In the genomic region with DNA sequence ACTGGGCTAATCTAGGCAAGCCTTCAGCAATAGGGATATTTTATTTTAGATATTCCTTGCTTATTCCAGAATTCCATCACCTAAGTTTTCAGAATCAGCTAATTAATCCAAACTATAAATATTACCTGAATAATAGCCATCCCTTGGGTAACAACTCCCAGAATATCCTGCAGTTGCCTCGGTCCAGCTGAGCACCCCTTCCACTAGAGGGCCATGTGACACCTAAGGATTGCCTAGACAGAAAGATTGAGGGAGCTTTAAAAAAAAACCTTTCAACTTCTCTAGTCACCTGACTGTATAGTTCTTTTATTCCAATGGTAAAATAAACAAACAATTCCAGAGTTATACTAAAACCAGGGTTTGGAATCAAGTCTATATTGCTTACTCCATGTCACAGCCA, we compare ENCODE assay signal across 13 mouse cellular contexts. TPM values are rescaled to one million over a fixed set of nuclear protein-coding genes. Genes with fewer than 3 reads are reported as not detected.
A peak's percentile ranks its signal among the peaks of the same experiment; 100 is the strongest.
DNase-seq lines count a peak whose midpoint lies in the region; ATAC-seq and TF ChIP-seq lines count a peak whose summit lies in the region.
"Had no signal": no experiment of that assay in that cellular context is flagged by ENCODE, and none has a peak within 500 bp of the region (broad histone marks: within the 10 kb centered on the region; RNA-seq: fewer than 3 reads in every experiment).

No protein-coding gene starts in this region.

- in situ Hi-C loops in Patski (cut with MboI; ENCODE audit: low pct_unique_long_range_greater_than_20kb) = no loop called here

- CTCF ChIA-PET in Patski (lab: Charles Lee) = no interaction called here

- H3K9ac ChIP-seq in kidney, embryonic 15.5 days = no peak overlapping the region
- H3K9ac ChIP-seq in lung, postnatal 0 days (replicated peaks; ENCODE audit: low read depth) = no peak overlapping the region
- H3K9ac ChIP-seq: limb, embryonic 12.5 days had no signal

- no peak for TF ChIP-seq POLR2A in small intestine, adult 2 months (IDR thresholded peaks at IDR 0.05; ENCODE audit: low read depth, low read length)

- POLR2A ChIA-PET in Patski (lab: Charles Lee) = interaction anchor here (0.6 kb wide), 1 partner anchor 12 kb away, joined by 3 read pairs; no protein-coding TSS in a partner anchor

- peak; percentile 48 for TF ChIP-seq CTCF in lung, postnatal 0 days (IDR thresholded peaks at IDR 0.05)
- peak; percentile 55 for TF ChIP-seq CTCF in Patski (IDR thresholded peaks at IDR 0.05)
- peak; percentile 19; the same call in 1 of the 2 replicates for TF ChIP-seq CTCF in small intestine, adult 2 months (IDR thresholded peaks at IDR 0.05; ENCODE audit: extremely low read depth, insufficient read length, insufficient replicate concordance, low read depth, low read length)

- H3K9me3 ChIP-seq in kidney, embryonic 15.5 days (replicated peaks) = no peaks in the 10 kb centered on the region
- H3K9me3 ChIP-seq in lung, postnatal 0 days (ENCODE audit: low read length) = no peaks in the 10 kb centered on the region
- H3K9me3 ChIP-seq: limb, embryonic 12.5 days had no signal

- peak; percentile 49 for DNase-seq in kidney, adult 9 months
- no peak for DNase-seq in lung, postnatal 0 days (ENCODE audit: low spot score)
- no peak for DNase-seq in lung, postnatal 10 days
- DNase-seq in Patski (ENCODE audit: low read depth, low spot score) (no peak), adipocyte (ENCODE audit: low spot score) (no peak)
- no peak for DNase-seq in B cell, adult 2 months
- DNase-seq: gastrocnemius, postnatal 36 days; heart, postnatal 14 days; lung, postnatal 36 days had no signal

- peaks cover 35% of the 10 kb centered on the region for H3K36me3 ChIP-seq in kidney, embryonic 15.5 days
- peaks cover 10% of the 10 kb centered on the region for H3K36me3 ChIP-seq in lung, postnatal 0 days (ENCODE audit: insufficient read depth, low read length)
- peaks cover 23% of the 10 kb centered on the region for H3K36me3 ChIP-seq in small intestine, adult 2 months (ENCODE audit: control insufficient read depth, insufficient read depth, low read length)

- no peaks in the 10 kb centered on the region for H3K27me3 ChIP-seq in kidney, embryonic 15.5 days
- H3K27me3 ChIP-seq in lung, postnatal 0 days (replicated peaks; ENCODE audit: insufficient read depth, low read length) = no peaks in the 10 kb centered on the region
- H3K27me3 ChIP-seq in Patski = no peaks in the 10 kb centered on the region
- H3K27me3 ChIP-seq in small intestine, adult 2 months (ENCODE audit: control insufficient read depth, insufficient read depth, low read length) = no peaks in the 10 kb centered on the region
- H3K27me3 ChIP-seq: limb, embryonic 12.5 days had no signal

- no peak overlapping the region for H3K27ac ChIP-seq in kidney, embryonic 15.5 days
- no peak overlapping the region for H3K27ac ChIP-seq in lung, postnatal 0 days (ENCODE audit: low read length)
- H3K27ac ChIP-seq in small intestine, adult 2 months (ENCODE audit: insufficient read depth, low read depth, low read length) = no peak overlapping the region
- H3K27ac ChIP-seq: limb, embryonic 12.5 days had no signal

- 49% methylated on average over 1 of the region's 1 CpGs for WGBS in kidney, embryonic 15.5 days
- WGBS in lung, postnatal 0 days = 39% methylated on average over 1 of the region's 1 CpGs
- 34% methylated on average over 1 of the region's 1 CpGs for WGBS in small intestine, adult 2 months

- H3K4me3 ChIP-seq in kidney, embryonic 15.5 days (replicated peaks) = no peak overlapping the region
- H3K4me3 ChIP-seq in lung, postnatal 0 days (ENCODE audit: low read depth, low read length) = no peak overlapping the region
- H3K4me3 ChIP-seq in small intestine, adult 2 months (ENCODE audit: low read depth, low read length) = no peak overlapping the region
- H3K4me3 ChIP-seq: erythroblast, embryonic 14.5 days; limb, embryonic 12.5 days had no signal

- TF ChIP-seq EP300 in lung, postnatal 0 days (IDR thresholded peaks at IDR 0.05) = no peak

- no peak for ATAC-seq in kidney, embryonic 15.5 days (replicated peaks; ENCODE audit: low FRiP score)
- ATAC-seq in lung, postnatal 0 days = no peak
- ATAC-seq in Patski = no peak

- H3K4me1 ChIP-seq in kidney, embryonic 15.5 days = no peaks in the 10 kb centered on the region
- no peaks in the 10 kb centered on the region for H3K4me1 ChIP-seq in lung, postnatal 0 days (ENCODE audit: insufficient read depth, low read depth, low read length)
- H3K4me1 ChIP-seq in small intestine, adult 2 months (ENCODE audit: control insufficient read depth, insufficient read depth, insufficient read length, low read length) = no peaks in the 10 kb centered on the region
- H3K4me1 ChIP-seq: limb, embryonic 12.5 days had no signal

- H3K4me2 ChIP-seq in kidney, embryonic 15.5 days = no peak overlapping the region
- H3K4me2 ChIP-seq in lung, postnatal 0 days (replicated peaks; ENCODE audit: low read depth, low read length) = no peak overlapping the region
- H3K4me2 ChIP-seq: limb, embryonic 12.5 days had no signal

RNA-seq across cellular contexts. Expression of a gene that starts 42.6 kb away (rescaled TPM):
- 189 and 196 TPM in 2 replicates for polyA plus RNA-seq in kidney, embryonic 15.5 days (2015; fragmentation: Nextera tagmentation; extraction: Ambion mirVana)
- polyA plus RNA-seq in lung, postnatal 0 days (2015; fragmentation: Nextera tagmentation; extraction: Ambion mirVana) = 124 and 131 TPM in 2 replicates
- polyA plus RNA-seq in Patski (2021) = 17.6 TPM
- 19.2 and 44.9 TPM in 2 replicates for polyA plus RNA-seq in small intestine, adult 2 months (2012; rRNA removed)

RNA-seq across cellular contexts. Expression of a gene that starts 47.8 kb away (rescaled TPM):
- polyA plus RNA-seq in kidney, embryonic 15.5 days (2015; fragmentation: Nextera tagmentation; extraction: Ambion mirVana) = 24.7 and 24.9 TPM in 2 replicates
- polyA plus RNA-seq in lung, postnatal 0 days (2015; fragmentation: Nextera tagmentation; extraction: Ambion mirVana) = 16.8 and 18.4 TPM in 2 replicates
- 20.6 TPM for polyA plus RNA-seq in Patski (2021)
- 2.4 and 4.7 TPM in 2 replicates for polyA plus RNA-seq in small intestine, adult 2 months (2012; rRNA removed)
- polyA plus RNA-seq: erythroblast, embryonic 14.5 days had no signal
